Mouse (Mus musculus) ES-Bruce4 (cell line): ENCODE results near the gene Cdc42ep1.

Experiments used
- CTCF ChIP-seq: IDR thresholded peaks from one replicate; pipeline ENCODE4 v1.8.1; 2011; ENCODE audit warnings: low read depth, low read length
- EP300 ChIP-seq: IDR thresholded peaks from 2 replicates; pipeline ENCODE4 v1.6.1; 2011; ENCODE audit warnings: low read depth, low read length; ENCODE audit not compliant: insufficient read depth
- POLR2A ChIP-seq: IDR thresholded peaks from one replicate; pipeline ENCODE4 v1.8.1; 2011; ENCODE audit warnings: low read length; ENCODE audit not compliant: insufficient read depth

DNA sequence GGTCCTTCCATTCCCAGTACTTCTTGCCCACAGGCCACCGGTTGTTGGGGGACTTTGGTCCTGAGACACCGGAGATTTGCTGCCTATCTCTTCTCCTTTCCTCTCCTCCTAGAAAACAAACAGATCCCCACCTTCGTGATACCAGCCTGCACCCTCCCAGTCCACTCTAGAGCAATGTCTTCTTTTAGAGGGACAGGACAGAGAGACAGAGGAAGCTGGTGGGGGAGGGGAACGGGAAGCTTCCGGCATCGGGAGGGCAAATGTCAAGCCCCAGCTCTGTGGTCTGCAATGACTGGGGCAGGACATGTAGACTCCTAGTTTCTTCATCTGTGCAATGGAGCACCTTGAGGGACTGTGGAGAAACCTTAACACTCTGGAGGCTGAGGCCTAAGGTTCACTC is 17.3 kb downstream of the Cdc42ep1 start:
- TF ChIP-seq CTCF (no peak), POLR2A (no peak), EP300 (no peak)
